Mouse (Mus musculus) lung, postnatal 0 days (tissue): ENCODE data around the gene Zfp462. TPM values are rescaled to one million over a fixed set of nuclear protein-coding genes. Genes with fewer than 3 reads are reported as not detected.
A peak's percentile ranks its signal among the peaks of the same experiment; 100 is the strongest.

Experiments
- ATAC-seq: fragments of 200-750 bp; cut with Nextera tagmentation; 2 replicates; pipeline ENCODE4 v1.8.0; 2017; ENCODE audit warnings: moderate library complexity
- DNase-seq: peaks from one replicate; pipeline ENCODE4 v3.0.0-alpha.2; 2016; ENCODE audit warnings: low spot score
- H3K27ac ChIP-seq: fragments of 300-500 bp; sonication (generic); 2 replicates; pipeline ENCODE4 v1.5.1; 2014; ENCODE audit warnings: antibody characterized with exemption, mild to moderate bottlenecking, low read length, mixed read lengths
- H3K27me3 ChIP-seq: fragments of 300-500 bp; sonication (generic); replicated peaks from 2 replicates; pipeline ENCODE4 v1.6.1; 2014; ENCODE audit warnings: low read length, mixed read lengths; ENCODE audit not compliant: insufficient read depth
- H3K36me3 ChIP-seq: fragments of 300-500 bp; sonication (generic); 2 replicates; pipeline ENCODE4 v1.6.1; 2014; ENCODE audit warnings: low read length, mixed read lengths; ENCODE audit not compliant: insufficient read depth
- H3K4me1 ChIP-seq: fragments of 300-500 bp; sonication (generic); 2 replicates; pipeline ENCODE4 v1.6.1; 2014; ENCODE audit warnings: antibody characterized with exemption, low read depth, low read length, mixed read lengths; ENCODE audit not compliant: insufficient read depth
- H3K4me2 ChIP-seq: fragments of 300-500 bp; sonication (generic); replicated peaks from 2 replicates; pipeline ENCODE4 v1.6.1; 2014; ENCODE audit warnings: low read depth, mild to moderate bottlenecking, low read length, moderate library complexity, mixed read lengths
- H3K4me3 ChIP-seq: fragments of 300-500 bp; sonication (generic); 2 replicates; pipeline ENCODE4 v1.5.1; 2014; ENCODE audit warnings: low read depth, low read length
- H3K9ac ChIP-seq: fragments of 300-500 bp; sonication (generic); replicated peaks from 2 replicates; pipeline ENCODE4 v1.6.1; 2014; ENCODE audit warnings: low read depth, mild to moderate bottlenecking
- H3K9me3 ChIP-seq: fragments of 300-500 bp; sonication (generic); 2 replicates; pipeline ENCODE4 v1.6.1; 2016; ENCODE audit warnings: low read length, mixed read lengths
- CTCF ChIP-seq: IDR thresholded peaks from 2 replicates; pipeline ENCODE4 v1.5.1; 2016; ENCODE audit warnings: antibody characterized with exemption, mild to moderate bottlenecking
- EP300 ChIP-seq: IDR thresholded peaks from 2 replicates; pipeline ENCODE4 v1.6.1; 2016; ENCODE audit warnings: antibody characterized with exemption, mild to moderate bottlenecking, control low read depth
- WGBS: fragments of 180-500 bp; shearing (Covaris S2); extraction: QIAGEN DNeasy Blood & Tissue Kit; methylation state at CpG from one replicate; pipeline ENCODE4 v1.1.7; 2014; 5-methylcytosine and 5-hydroxymethylcytosine counted together
- polyA plus RNA-seq: library from polyadenylated mRNA; unstranded; fragments of >200 nt; fragmentation: Nextera tagmentation; extraction: Ambion mirVana; gene quantifications from 2 replicates; pipeline ENCODE4 v1.2.1, GENCODE M21; 2015

Zfp462 gene
- polyA plus RNA-seq, 1 experiment from 2014 or later: 1.5 TPM

DNA sequence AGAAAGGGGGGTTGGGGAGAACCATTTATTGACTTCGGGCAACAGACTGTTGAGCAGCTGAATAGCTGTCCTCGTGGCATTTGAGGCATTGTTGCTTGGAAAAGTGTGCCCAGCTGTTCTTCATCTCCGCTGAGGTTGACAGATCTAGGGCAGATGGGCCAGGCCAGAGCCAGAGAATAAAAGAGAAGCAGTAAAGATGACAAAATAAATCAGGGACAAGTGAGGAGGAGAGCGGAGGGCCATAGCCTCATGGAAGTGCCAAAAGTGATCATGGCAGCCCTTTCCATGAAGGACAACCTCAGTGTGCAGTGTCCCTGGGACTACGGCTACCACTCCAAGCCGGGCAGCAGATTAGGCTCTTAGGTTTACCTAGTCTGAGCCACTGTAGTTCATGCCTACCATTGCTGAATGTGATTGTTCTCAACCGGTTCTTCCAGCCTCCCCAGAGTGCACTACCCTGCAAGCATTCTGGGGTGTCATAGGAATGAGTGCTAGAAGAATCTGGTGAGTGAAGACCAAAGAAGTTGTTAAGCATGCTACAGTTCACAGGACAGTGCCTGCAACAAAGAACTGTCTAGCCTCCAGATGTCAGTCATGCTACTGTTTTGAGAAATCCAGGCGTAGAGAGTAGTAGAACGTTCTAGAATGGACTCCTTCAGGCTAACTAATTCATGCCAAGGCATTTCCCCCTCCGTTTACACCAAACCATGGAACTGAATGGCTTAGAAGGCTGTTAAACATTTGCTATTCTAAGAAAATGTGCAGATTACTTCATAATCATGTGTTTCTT, 113.0 kb downstream of the Zfp462 start:
- peak; percentile 61 for ATAC-seq
- Histone ChIP-seq H3K9me3 (no peaks in the 10 kb centered on the region), H3K4me2 (no peak overlapping the region), H3K36me3 (no peaks in the 10 kb centered on the region), H3K4me3 (no peak overlapping the region), H3K27ac (no peak overlapping the region), H3K9ac (no peak overlapping the region), H3K4me1 (no peaks in the 10 kb centered on the region), H3K27me3 (no peaks in the 10 kb centered on the region)
- 70% methylated on average over 10 of the region's 10 CpGs for WGBS
- TF ChIP-seq EP300 (no peak), CTCF (peak; percentile 46)
- peak; percentile 49 for DNase-seq

DNA sequence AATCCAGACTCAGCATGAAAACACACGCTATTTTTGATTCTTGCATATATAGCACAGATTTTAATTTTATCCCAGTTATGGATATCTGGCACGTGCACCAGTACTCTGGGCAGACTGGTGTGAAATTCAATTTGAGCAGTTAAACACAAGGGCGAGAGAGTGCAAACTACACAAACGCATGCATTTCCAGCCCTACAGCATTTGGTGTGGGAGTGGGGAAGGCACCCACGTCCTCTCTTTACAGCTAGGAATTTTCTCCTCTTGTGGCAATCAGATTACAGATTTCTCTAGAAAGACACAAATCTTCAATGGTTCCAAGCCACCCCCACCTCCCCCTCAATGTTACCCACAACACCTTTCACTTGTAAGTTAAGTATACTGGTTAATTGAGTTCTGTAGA, 114.1 kb downstream of the Zfp462 start:
- ATAC-seq (no peak), DNase-seq (no peak)
- H3K4me2 ChIP-seq: no peak overlapping the region
- H3K9ac ChIP-seq: no peak overlapping the region
- no peak overlapping the region for H3K27ac ChIP-seq
- no peaks in the 10 kb centered on the region for H3K36me3 ChIP-seq
- TF ChIP-seq CTCF (no peak), EP300 (no peak)
- no peaks in the 10 kb centered on the region for H3K4me1 ChIP-seq
- no peak overlapping the region for H3K4me3 ChIP-seq
- WGBS: 85% methylated on average over 5 of the region's 5 CpGs
- H3K27me3 ChIP-seq: no peaks in the 10 kb centered on the region
- no peaks in the 10 kb centered on the region for H3K9me3 ChIP-seq

DNA sequence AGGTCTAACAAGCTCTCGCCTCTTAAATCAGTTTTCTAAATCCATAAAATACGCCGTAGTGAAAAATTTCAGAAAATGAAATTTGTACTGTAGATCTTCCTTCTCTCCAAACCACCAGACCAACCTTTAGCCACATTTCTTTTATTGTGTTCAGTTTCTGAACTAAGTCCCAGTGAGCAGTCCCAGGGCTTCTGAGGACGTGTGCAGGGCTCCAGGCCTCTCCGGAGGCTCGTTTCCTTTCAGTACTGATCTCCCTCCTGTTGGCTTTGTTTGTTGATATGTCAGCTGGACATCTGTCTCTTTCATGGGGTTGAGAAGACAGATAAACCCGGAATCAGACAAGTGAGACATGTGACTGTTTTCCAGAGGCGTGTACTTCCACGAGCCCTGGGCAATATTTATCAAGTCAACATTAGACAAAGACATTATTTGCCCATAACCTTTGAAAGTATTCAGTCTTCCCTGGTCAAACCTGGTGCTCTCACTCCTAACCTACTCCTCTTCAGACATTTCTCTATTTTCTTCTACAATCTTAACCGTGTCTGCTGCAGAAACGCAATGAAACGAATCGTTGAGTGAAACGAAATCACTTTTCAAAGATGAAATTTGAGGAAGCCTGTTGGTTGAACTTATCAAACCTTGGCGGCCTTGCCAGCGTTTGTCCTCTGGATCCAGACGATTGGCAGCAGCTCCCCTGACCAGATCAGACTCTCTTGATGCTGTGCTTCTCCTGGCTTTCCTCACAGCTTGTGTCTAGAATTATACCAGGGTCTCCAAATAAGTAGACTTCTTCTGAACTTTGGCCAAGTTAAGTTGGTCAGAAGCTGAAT, 121.7 kb downstream of the Zfp462 start:
- Histone ChIP-seq H3K27ac (no peak overlapping the region), H3K4me2 (no peak overlapping the region), H3K9ac (no peak overlapping the region), H3K36me3 (no peaks in the 10 kb centered on the region), H3K27me3 (no peaks in the 10 kb centered on the region), H3K4me3 (no peak overlapping the region), H3K4me1 (no peaks in the 10 kb centered on the region), H3K9me3 (no peaks in the 10 kb centered on the region)
- ATAC-seq: no peak
- no peak for DNase-seq
- 67% methylated on average over 17 of the region's 17 CpGs for WGBS
- TF ChIP-seq CTCF (no peak), EP300 (no peak)

GRCm38 (mm10) chr4:55071535-55071934, 126.7 kb downstream of the Zfp462 start:
- 87% methylated on average over 5 of the region's 5 CpGs for WGBS
- no peak overlapping the region for H3K4me2 ChIP-seq
- TF ChIP-seq EP300 (no peak), CTCF (no peak)

DNA sequence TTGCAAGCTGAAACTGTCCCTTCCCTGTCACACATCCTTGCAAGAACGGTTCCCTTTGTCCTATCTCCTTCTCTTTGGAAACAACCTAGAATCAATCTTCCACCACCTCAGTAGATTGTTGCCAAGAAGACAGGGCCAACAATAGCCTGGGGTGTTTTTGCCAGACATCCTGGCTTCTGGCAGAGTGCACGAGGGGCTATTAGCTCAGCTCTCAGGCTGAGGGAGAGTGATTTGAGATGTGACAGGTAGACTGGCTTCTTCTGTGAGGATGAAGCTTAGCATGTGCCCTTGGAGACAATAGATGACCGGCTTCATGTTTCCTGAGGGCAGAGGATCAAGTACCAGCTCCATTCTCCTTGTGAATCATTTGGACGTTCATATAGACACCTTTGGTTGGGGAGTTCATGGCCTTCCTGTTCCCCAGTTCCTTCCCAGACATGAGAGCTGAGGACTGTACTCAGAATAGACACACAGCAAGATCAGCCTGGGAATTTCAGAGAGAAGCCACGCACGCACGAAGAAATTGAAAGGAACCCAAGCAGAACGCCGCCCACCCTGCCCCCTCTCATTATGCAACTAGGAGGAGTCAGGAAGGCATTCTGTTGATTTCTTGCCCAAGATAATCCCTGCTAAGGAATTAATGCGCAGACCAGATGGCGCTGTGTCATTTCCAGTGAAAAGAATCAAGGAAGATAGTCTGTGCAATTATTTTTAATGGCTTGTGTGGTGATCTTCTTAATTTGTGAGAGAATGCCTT, 132.5 kb downstream of the Zfp462 start:
- ATAC-seq (peak; percentile 50), DNase-seq (peak; percentile 57)
- H3K9me3 ChIP-seq: no peaks in the 10 kb centered on the region
- no peak overlapping the region for H3K4me3 ChIP-seq
- H3K4me2 ChIP-seq: peak overlapping the region; percentile 14; the same call in 1 of the 2 replicates
- H3K27me3 ChIP-seq: no peaks in the 10 kb centered on the region
- H3K27ac ChIP-seq: peak overlapping the region; percentile 15; the same call in 1 of the 2 replicates
- H3K9ac ChIP-seq: no peak overlapping the region
- no peak for TF ChIP-seq EP300
- peak; percentile 29; the same call in 1 of the 2 replicates for TF ChIP-seq CTCF
- 43% methylated on average over 11 of the region's 11 CpGs for WGBS
- no peaks in the 10 kb centered on the region for H3K36me3 ChIP-seq
- H3K4me1 ChIP-seq: peaks cover 2% of the 10 kb centered on the region; the same call in 1 of the 2 replicates

More at GRCm38 (mm10) chr4:55071535-55071934, 126.7 kb downstream of the Zfp462 start:
- Histone ChIP-seq H3K4me1 (no peaks in the 10 kb centered on the region), H3K36me3 (no peaks in the 10 kb centered on the region), H3K27ac (no peak overlapping the region), H3K9ac (no peak overlapping the region), H3K4me3 (no peak overlapping the region), H3K9me3 (no peaks in the 10 kb centered on the region), H3K27me3 (no peaks in the 10 kb centered on the region)
- DNase-seq (no peak), ATAC-seq (no peak)
